Mouse (Mus musculus) lung, postnatal 0 days (tissue): ENCODE measurements around the gene Gzme.

Source experiments
- CTCF ChIP-seq: IDR thresholded peaks from 2 replicates; pipeline ENCODE4 v1.5.1; 2016; ENCODE audit warnings: antibody characterized with exemption, mild to moderate bottlenecking
- EP300 ChIP-seq: IDR thresholded peaks from 2 replicates; pipeline ENCODE4 v1.6.1; 2016; ENCODE audit warnings: antibody characterized with exemption, mild to moderate bottlenecking, control low read depth

- TF ChIP-seq EP300 (no peak), CTCF (no peak)
Measured at GRCm38 (mm10) chr14:56097597-56097996, 22.8 kb downstream of the Gzme start.
